Mouse (Mus musculus) liver, adult 2 months (tissue): ENCODE measurements around the gene Ncoa7. TPM values are rescaled to one million over a fixed set of nuclear protein-coding genes. Genes with fewer than 3 reads are reported as not detected.

ENCODE experiments used
- DNase-seq: peaks from one replicate; pipeline ENCODE4 v3.0.0-alpha.2; 2011; ENCODE audit warnings: low read depth, low spot score; ENCODE audit errors: extremely low read depth
- H3K27ac ChIP-seq: fragments of 200-500 bp; replicated peaks from 2 replicates; pipeline ENCODE4 v1.5.1; 2012; ENCODE audit warnings: low read depth, mild to moderate bottlenecking, control low read depth, inconsistent platforms, low read length; ENCODE audit not compliant: insufficient read depth
- H3K27me3 ChIP-seq: fragments of 200-500 bp; 2 replicates; pipeline ENCODE4 v1.6.1; 2012; ENCODE audit warnings: mild to moderate bottlenecking, moderate library complexity, low read length, inconsistent platforms; ENCODE audit not compliant: control insufficient read depth, insufficient read depth
- H3K36me3 ChIP-seq: fragments of 200-500 bp; 2 replicates; pipeline ENCODE4 v1.6.1; 2012; ENCODE audit warnings: low read length, inconsistent platforms; ENCODE audit not compliant: control insufficient read depth, insufficient read depth
- H3K4me1 ChIP-seq: fragments of 200-500 bp; 2 replicates; pipeline ENCODE4 v1.6.1; 2011; ENCODE audit warnings: low read length; ENCODE audit not compliant: control insufficient read depth, insufficient read depth
- H3K4me3 ChIP-seq: fragments of 200-500 bp; 2 replicates; pipeline ENCODE4 v1.5.1; 2011; ENCODE audit warnings: low read depth, mild to moderate bottlenecking, control low read depth, low read length, moderate library complexity; ENCODE audit not compliant: insufficient read depth
- H3K79me2 ChIP-seq: fragments of 200-500 bp; 2 replicates; pipeline ENCODE4 v1.6.1; 2012; ENCODE audit warnings: inconsistent platforms, mild to moderate bottlenecking, low read length, moderate library complexity; ENCODE audit not compliant: control insufficient read depth, insufficient read depth
- H3K9ac ChIP-seq: fragments of 200-500 bp; 2 replicates; pipeline ENCODE4 v1.6.1; 2012; ENCODE audit warnings: low read depth, mild to moderate bottlenecking, control low read depth, inconsistent platforms, low read length
- CTCF ChIP-seq: fragments of 200-500 bp; IDR thresholded peaks from 2 replicates; pipeline ENCODE4 v1.5.1; 2011; ENCODE audit warnings: low read depth, low read length, control low read depth
- POLR2A ChIP-seq: fragments of 200-500 bp; IDR thresholded peaks from 2 replicates; pipeline ENCODE4 v1.6.1; 2011; ENCODE audit warnings: low read length, control low read depth; ENCODE audit not compliant: insufficient read depth; ENCODE audit errors: extremely low read depth
- WGBS: fragments of 180-500 bp; shearing (Covaris S2); methylation state at CpG from one replicate; pipeline ENCODE4 v1.1.7; 2018; 5-methylcytosine and 5-hydroxymethylcytosine counted together
- polyA plus RNA-seq: library from polyadenylated mRNA; depleted of rRNA; stranded (reverse); fragments of >200 nt; gene quantifications from 2 replicates; pipeline ENCODE4 v1.2.3, GENCODE M21; 2012
- total RNA-seq: library from RNA; depleted of rRNA; stranded (reverse); fragments of >200 nt; gene quantifications from 2 replicates; pipeline ENCODE4 v1.2.3, GENCODE M21; 2014

Ncoa7 gene
- total and polyA plus RNA-seq, 2 experiments, result 0.27 to 2.1 TPM

GRCm38 (mm10) chr10:30810247-30810966, 7.3 kb upstream of the Ncoa7 start:
- Histone ChIP-seq H3K4me1 (no peaks in the 10 kb centered on the region), H3K79me2 (no peaks in the 10 kb centered on the region), H3K27me3 (no peaks in the 10 kb centered on the region), H3K4me3 (peak overlapping the region; percentile 39), H3K9ac (0 out of 2 replicates have a peak overlapping the region, but pooled peaks have one; percentile 4), H3K36me3 (no peaks in the 10 kb centered on the region), H3K27ac (no peak overlapping the region)
- DNase-seq, result peak; percentile 91
- WGBS, result 9% methylated on average over 9 of the region's 9 CpGs
- TF ChIP-seq CTCF (no peak), POLR2A (no peak)

GRCm38 (mm10) chr10:30803587-30804253, 594 bp upstream of the Ncoa7 start:
- Histone ChIP-seq H3K36me3 (no peaks in the 10 kb centered on the region), H3K79me2 (no peaks in the 10 kb centered on the region), H3K4me3 (peak overlapping the region; percentile 96), H3K4me1 (peaks cover 4% of the 10 kb centered on the region; the same call in 1 of the 2 replicates), H3K27me3 (0 out of 2 replicates have a peak, but pooled peaks cover 2% of the 10 kb centered on the region), H3K27ac (peak overlapping the region; percentile 67), H3K9ac (peak overlapping the region; percentile 90)
- DNase-seq, result no peak
- TF ChIP-seq CTCF, result no peak
- no peak for TF ChIP-seq POLR2A
- 48% methylated on average over 7 of the region's 7 CpGs for WGBS

GRCm38 (mm10) chr10:30802033-30802432, 1.1 kb downstream of the Ncoa7 start:
- no peaks in the 10 kb centered on the region for H3K36me3 ChIP-seq
- H3K9ac ChIP-seq, result no peak overlapping the region
- WGBS, result 20% methylated on average over 8 of the region's 8 CpGs
- TF ChIP-seq POLR2A (no peak), CTCF (no peak)
- no peak overlapping the region for H3K27ac ChIP-seq
- peak overlapping the region; percentile 22; the same call in 1 of the 2 replicates for H3K4me3 ChIP-seq
- H3K27me3 ChIP-seq, result 0 out of 2 replicates have a peak, but pooled peaks cover 2% of the 10 kb centered on the region
- H3K4me1 ChIP-seq, result peaks cover 4% of the 10 kb centered on the region; the same call in 1 of the 2 replicates
- no peaks in the 10 kb centered on the region for H3K79me2 ChIP-seq
- DNase-seq, result no peak

- Histone ChIP-seq H3K79me2 (no peaks in the 10 kb centered on the region), H3K9ac (no peak overlapping the region), H3K27ac (no peak overlapping the region), H3K4me1 (peaks cover 4% of the 10 kb centered on the region; the same call in 1 of the 2 replicates), H3K27me3 (0 out of 2 replicates have a peak, but pooled peaks cover 2% of the 10 kb centered on the region), H3K4me3 (no peak overlapping the region), H3K36me3 (no peaks in the 10 kb centered on the region)
- WGBS, result 87% methylated on average over 2 of the region's 2 CpGs
- TF ChIP-seq CTCF (no peak), POLR2A (no peak)
- DNase-seq, result no peak
Observed at GRCm38 (mm10) chr10:30799713-30800450, 3.2 kb downstream of the Ncoa7 start.

GRCm38 (mm10) chr10:30796469-30797261, 6.5 kb downstream of the Ncoa7 start:
- H3K4me1 ChIP-seq, result no peaks in the 10 kb centered on the region
- no peak overlapping the region for H3K27ac ChIP-seq
- 61% methylated on average over 5 of the region's 5 CpGs for WGBS
- no peak for DNase-seq
- no peaks in the 10 kb centered on the region for H3K36me3 ChIP-seq
- TF ChIP-seq POLR2A (no peak), CTCF (no peak)
- H3K9ac ChIP-seq, result no peak overlapping the region
- H3K79me2 ChIP-seq, result no peaks in the 10 kb centered on the region
- no peak overlapping the region for H3K4me3 ChIP-seq
- H3K27me3 ChIP-seq, result no peaks in the 10 kb centered on the region
